Mouse (Mus musculus): ENCODE measurements around the gene Map1a. TPM values are rescaled to one million over a fixed set of nuclear protein-coding genes. Genes with fewer than 3 reads are reported as not detected.

Map1a gene
- polyA plus RNA-seq, 1 experiment, result 254 TPM

DNA sequence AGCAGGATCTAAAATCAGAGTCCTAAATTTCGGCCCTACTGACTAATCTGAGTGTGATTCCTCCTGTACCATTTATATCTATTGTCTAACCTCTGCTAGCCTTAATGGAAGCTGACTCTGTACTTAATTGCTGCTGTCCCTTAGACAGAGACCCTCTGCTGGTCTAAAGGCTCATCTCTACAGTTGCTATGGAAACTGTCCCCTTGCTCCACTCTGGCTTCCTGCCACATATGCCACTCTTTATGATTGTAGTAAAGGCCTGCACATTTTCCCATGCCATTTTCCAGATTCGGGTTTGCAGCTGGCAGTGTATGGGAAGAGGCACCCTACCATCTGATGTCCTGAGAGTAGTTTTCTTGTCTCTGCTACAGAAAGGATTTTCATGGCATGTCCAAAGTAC lies 1.6 kb upstream of the Map1a start:
- DNase-seq, result no peak
- Histone ChIP-seq H3K4me1 (ENCODE audit: control insufficient read depth, insufficient read depth, low read length) (peaks cover under 1% of the 10 kb centered on the region; the same call in 1 of the 2 replicates), H3K27ac (ENCODE audit: insufficient read depth, low read length) (no peak overlapping the region), H3K27me3 (ENCODE audit: control insufficient read depth, insufficient read depth, low read length) (no peaks in the 10 kb centered on the region), H3K4me3 (replicated peaks; ENCODE audit: insufficient read depth, low read depth, low read length) (no peak overlapping the region)
- 52% methylated on average over 2 of the region's 2 CpGs for WGBS
- TF ChIP-seq POLR2A (IDR thresholded peaks at IDR 0.05; ENCODE audit: borderline replicate concordance, insufficient read depth, low read length), result no peak
- TF ChIP-seq CTCF (IDR thresholded peaks at IDR 0.05; ENCODE audit: borderline replicate concordance, insufficient read depth, low read depth, low read length), result no peak

- 0 out of 2 replicates have a peak overlapping the region, but pooled peaks have one; percentile 8 for H3K27ac ChIP-seq (ENCODE audit: insufficient read depth, low read length)
- no peaks in the 10 kb centered on the region for H3K27me3 ChIP-seq (ENCODE audit: control insufficient read depth, insufficient read depth, low read length)
- TF ChIP-seq POLR2A (IDR thresholded peaks at IDR 0.05; ENCODE audit: borderline replicate concordance, insufficient read depth, low read length), result no peak
- no peak; the same call in 1 of the 2 replicates for TF ChIP-seq CTCF (IDR thresholded peaks at IDR 0.05; ENCODE audit: borderline replicate concordance, insufficient read depth, low read depth, low read length)
- H3K4me3 ChIP-seq (replicated peaks; ENCODE audit: insufficient read depth, low read depth, low read length), result peak overlapping the region; percentile 71
- H3K4me1 ChIP-seq (ENCODE audit: control insufficient read depth, insufficient read depth, low read length), result peaks cover 11% of the 10 kb centered on the region; the same call in 1 of the 2 replicates
- 3% methylated on average over 36 of the region's 36 CpGs for WGBS
- no peak for DNase-seq
These were observed 535 bp downstream of the Map1a start for GRCm38 (mm10) chr2:121289730-121290540.

GRCm38 (mm10) chr2:121292316-121293013 lies 3.1 kb downstream of the Map1a start:
- TF ChIP-seq CTCF (IDR thresholded peaks at IDR 0.05; ENCODE audit: borderline replicate concordance, insufficient read depth, low read depth, low read length) (no peak), POLR2A (IDR thresholded peaks at IDR 0.05; ENCODE audit: borderline replicate concordance, insufficient read depth, low read length) (no peak)
- no peak for DNase-seq
- WGBS, result 78% methylated on average over 5 of the region's 5 CpGs
- Histone ChIP-seq H3K4me3 (replicated peaks; ENCODE audit: insufficient read depth, low read depth, low read length) (no peak overlapping the region), H3K27me3 (ENCODE audit: control insufficient read depth, insufficient read depth, low read length) (no peaks in the 10 kb centered on the region), H3K4me1 (ENCODE audit: control insufficient read depth, insufficient read depth, low read length) (peaks cover 11% of the 10 kb centered on the region; the same call in 1 of the 2 replicates), H3K27ac (ENCODE audit: insufficient read depth, low read length) (no peak overlapping the region; the same call in 1 of the 2 replicates)

GRCm38 (mm10) chr2:121294182-121294581 lies 4.8 kb downstream of the Map1a start:
- DNase-seq, result peak; percentile 74 to 82
- 5% methylated on average over 4 of the region's 4 CpGs for WGBS

DNA sequence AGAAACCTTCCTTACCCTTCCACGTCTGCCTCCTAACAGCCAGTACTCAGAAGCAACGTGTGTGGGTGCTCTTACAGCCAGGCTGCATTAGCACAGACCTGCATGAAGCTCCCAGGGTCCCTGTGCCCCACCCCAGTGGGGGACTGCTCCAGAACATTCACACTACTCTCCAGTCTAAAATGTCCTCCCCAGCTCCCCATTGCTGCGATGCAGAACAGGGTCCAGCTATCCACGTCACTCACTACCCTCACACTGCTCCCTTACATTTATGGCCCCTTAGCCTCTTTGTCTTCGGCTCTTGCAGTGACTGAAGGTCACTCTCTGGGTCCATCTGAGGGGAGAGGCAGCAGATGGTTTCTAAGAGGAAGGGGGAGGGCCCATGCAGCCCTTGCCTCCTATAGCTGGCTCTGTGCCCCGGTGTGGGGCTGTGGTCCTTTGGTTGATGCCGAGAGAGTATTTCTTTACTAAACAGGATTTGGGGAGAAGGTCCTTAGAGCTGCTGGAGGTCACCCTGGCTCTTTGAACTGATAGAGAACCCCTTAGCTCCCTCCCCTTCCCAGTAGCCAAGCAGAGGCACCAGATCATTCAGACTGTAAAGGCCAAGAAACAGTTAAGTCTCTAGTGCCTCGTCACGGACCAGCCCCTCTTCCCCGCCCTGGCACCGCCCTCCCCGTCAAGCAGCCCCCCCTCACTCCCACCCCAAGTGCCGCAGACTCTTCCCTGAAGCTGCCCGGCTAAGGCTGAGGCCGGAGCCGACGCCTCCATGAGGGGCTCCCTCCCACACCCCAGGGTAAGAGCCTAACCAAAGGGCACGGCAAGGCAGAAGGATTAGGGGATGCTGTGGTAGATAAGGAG lies 5.6 kb downstream of the Map1a start:
- TF ChIP-seq CTCF (IDR thresholded peaks at IDR 0.05; ENCODE audit: borderline replicate concordance, insufficient read depth, low read depth, low read length) (no peak), POLR2A (IDR thresholded peaks at IDR 0.05; ENCODE audit: borderline replicate concordance, insufficient read depth, low read length) (peak; percentile 65; the same call in 1 of the 2 replicates)
- H3K27me3 ChIP-seq (ENCODE audit: control insufficient read depth, insufficient read depth, low read length), result no peaks in the 10 kb centered on the region
- peak; percentile 84 to 85 for DNase-seq
- peaks cover 24% of the 10 kb centered on the region for H3K4me1 ChIP-seq (ENCODE audit: control insufficient read depth, insufficient read depth, low read length)
- H3K4me3 ChIP-seq (replicated peaks; ENCODE audit: insufficient read depth, low read depth, low read length), result peak overlapping the region; percentile 99
- WGBS, result 2% methylated on average over 18 of the region's 18 CpGs
- H3K27ac ChIP-seq (ENCODE audit: insufficient read depth, low read length), result peak overlapping the region; percentile 96

More at GRCm38 (mm10) chr2:121294182-121294581, 4.8 kb downstream of the Map1a start:
- H3K4me3 ChIP-seq (replicated peaks; ENCODE audit: insufficient read depth, low read depth, low read length), result peak overlapping the region; percentile 99
- H3K4me1 ChIP-seq (ENCODE audit: control insufficient read depth, insufficient read depth, low read length), result peaks cover 16% of the 10 kb centered on the region
- TF ChIP-seq POLR2A (IDR thresholded peaks at IDR 0.05; ENCODE audit: borderline replicate concordance, insufficient read depth, low read length), result peak; percentile 57; the same call in 1 of the 2 replicates
- TF ChIP-seq CTCF (IDR thresholded peaks at IDR 0.05; ENCODE audit: borderline replicate concordance, insufficient read depth, low read depth, low read length), result no peak
- H3K27me3 ChIP-seq (ENCODE audit: control insufficient read depth, insufficient read depth, low read length), result no peaks in the 10 kb centered on the region
- peak overlapping the region; percentile 96 for H3K27ac ChIP-seq (ENCODE audit: insufficient read depth, low read length)

- H3K27ac ChIP-seq (ENCODE audit: insufficient read depth, low read length), result peak overlapping the region; percentile 93
- H3K4me1 ChIP-seq (ENCODE audit: control insufficient read depth, insufficient read depth, low read length), result peaks cover 28% of the 10 kb centered on the region
These were observed 6.5 kb downstream of the Map1a start for GRCm38 (mm10) chr2:121295608-121296571.

More at GRCm38 (mm10) chr2:121295608-121296571, 6.5 kb downstream of the Map1a start:
- TF ChIP-seq CTCF (IDR thresholded peaks at IDR 0.05; ENCODE audit: borderline replicate concordance, insufficient read depth, low read depth, low read length) (no peak), POLR2A (IDR thresholded peaks at IDR 0.05; ENCODE audit: borderline replicate concordance, insufficient read depth, low read length) (0 out of 2 replicates have a peak, but pooled peaks have one; percentile 40)
- WGBS, result under 1% methylated on average over 15 of the region's 15 CpGs
- Histone ChIP-seq H3K4me3 (replicated peaks; ENCODE audit: insufficient read depth, low read depth, low read length) (peak overlapping the region; percentile 99), H3K27me3 (ENCODE audit: control insufficient read depth, insufficient read depth, low read length) (no peaks in the 10 kb centered on the region)
- DNase-seq, result peak; percentile 70 to 79
